Mouse (Mus musculus): ENCODE data around the gene Enah. TPM values are rescaled to one million over a fixed set of nuclear protein-coding genes. Genes with fewer than 3 reads are reported as not detected.

The Enah gene
- polyA plus RNA-seq, 1 experiment from 2014 or later: 40.4 TPM

- Histone ChIP-seq H3K36me3 (replicated peaks) (peaks cover 6% of the 10 kb centered on the region; the same call in 1 of the 2 replicates), H3K4me1 (no peaks in the 10 kb centered on the region), H3K27me3 (no peaks in the 10 kb centered on the region), H3K9ac (no peak overlapping the region), H3K4me3 (replicated peaks) (no peak overlapping the region), H3K9me3 (no peaks in the 10 kb centered on the region), H3K4me2 (no peak overlapping the region), H3K27ac (no peak overlapping the region)
- WGBS: 79% methylated on average over 2 of the region's 2 CpGs
- no peak for ATAC-seq (ENCODE audit: low FRiP score)
These were observed 82.7 kb downstream of the Enah start for GRCm38 (mm10) chr1:181937064-181937463.

- 78% methylated on average over 5 of the region's 5 CpGs for WGBS
- Histone ChIP-seq H3K27ac (no peak overlapping the region), H3K36me3 (replicated peaks) (peaks cover 18% of the 10 kb centered on the region), H3K4me3 (replicated peaks) (no peak overlapping the region), H3K9ac (no peak overlapping the region), H3K4me2 (no peak overlapping the region), H3K9me3 (no peaks in the 10 kb centered on the region), H3K27me3 (no peaks in the 10 kb centered on the region), H3K4me1 (no peaks in the 10 kb centered on the region)
- ATAC-seq (ENCODE audit: low FRiP score): no peak
These were observed 91.4 kb downstream of the Enah start for GRCm38 (mm10) chr1:181928388-181928787.

DNA sequence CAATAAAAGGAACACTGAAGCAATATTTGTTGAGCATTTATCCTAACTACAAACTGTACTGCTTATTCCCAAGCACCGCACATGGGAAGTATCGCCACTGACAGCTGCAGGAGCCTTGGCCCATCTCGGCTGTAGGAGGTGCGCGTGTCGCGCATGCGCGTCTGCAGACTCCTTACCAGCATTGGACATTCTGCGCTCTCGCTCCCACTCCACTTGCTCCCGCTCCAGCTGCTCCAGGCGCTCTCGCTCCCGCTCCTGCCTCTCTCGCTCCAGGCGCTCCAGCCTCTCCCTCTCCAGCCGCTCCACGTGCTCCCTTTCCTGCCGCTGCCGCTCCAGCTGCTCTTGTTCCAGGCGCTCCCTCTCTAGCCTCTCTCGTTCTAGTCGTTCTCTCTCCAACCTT is 96.4 kb downstream of the Enah start:
- WGBS: 83% methylated on average over 24 of the region's 24 CpGs
- 0 out of 2 replicates have a peak, but pooled peaks have one; percentile 30 for ATAC-seq (ENCODE audit: low FRiP score)

GRCm38 (mm10) chr1:181921580-181922494 is 98.0 kb downstream of the Enah start:
- no peak for ATAC-seq (ENCODE audit: low FRiP score)
- no peaks in the 10 kb centered on the region for H3K9me3 ChIP-seq
- H3K9ac ChIP-seq: no peak overlapping the region
- no peaks in the 10 kb centered on the region for H3K4me1 ChIP-seq
- no peak overlapping the region for H3K4me3 ChIP-seq (replicated peaks)
- H3K4me2 ChIP-seq: no peak overlapping the region
- H3K27ac ChIP-seq: no peak overlapping the region
- H3K27me3 ChIP-seq: no peaks in the 10 kb centered on the region
- peaks cover 26% of the 10 kb centered on the region for H3K36me3 ChIP-seq (replicated peaks)
- WGBS: 81% methylated on average over 35 of the region's 37 CpGs

More for the DNA sequence above, 96.4 kb downstream of the Enah start:
- Histone ChIP-seq H3K4me1 (no peaks in the 10 kb centered on the region), H3K27ac (no peak overlapping the region), H3K36me3 (replicated peaks) (peaks cover 21% of the 10 kb centered on the region), H3K4me3 (replicated peaks) (no peak overlapping the region), H3K9ac (no peak overlapping the region), H3K9me3 (no peaks in the 10 kb centered on the region), H3K4me2 (no peak overlapping the region), H3K27me3 (no peaks in the 10 kb centered on the region)

DNA sequence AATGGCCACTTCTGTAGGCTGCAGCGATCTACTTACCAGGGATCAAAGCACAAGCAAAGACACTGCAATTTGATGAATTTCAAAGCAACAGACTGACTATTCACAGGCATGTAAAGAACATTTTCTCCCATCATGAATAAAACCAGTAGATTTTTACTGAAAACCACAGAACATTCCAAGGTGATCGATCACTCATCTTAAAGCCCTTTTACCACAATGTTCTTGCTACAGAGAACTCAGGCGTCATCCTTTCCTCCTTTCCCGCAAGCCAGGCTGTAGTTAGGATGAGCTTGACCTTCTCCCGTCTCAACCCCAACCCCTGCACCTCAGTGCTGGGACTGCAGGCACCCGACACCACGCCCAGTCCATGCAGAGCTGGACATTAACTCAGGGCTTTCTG is 107.9 kb downstream of the Enah start:
- Histone ChIP-seq H3K27me3 (no peaks in the 10 kb centered on the region), H3K9ac (no peak overlapping the region), H3K36me3 (replicated peaks) (peaks cover 44% of the 10 kb centered on the region), H3K4me1 (no peaks in the 10 kb centered on the region), H3K9me3 (no peaks in the 10 kb centered on the region), H3K27ac (no peak overlapping the region), H3K4me2 (no peak overlapping the region), H3K4me3 (replicated peaks) (no peak overlapping the region)
- ATAC-seq (ENCODE audit: low FRiP score): no peak
- WGBS: 88% methylated on average over 7 of the region's 7 CpGs

GRCm38 (mm10) chr1:181901706-181902373 is 118.0 kb downstream of the Enah start:
- ATAC-seq (ENCODE audit: low FRiP score): no peak
- Histone ChIP-seq H3K9me3 (no peaks in the 10 kb centered on the region), H3K4me2 (no peak overlapping the region), H3K9ac (no peak overlapping the region), H3K27ac (no peak overlapping the region), H3K4me3 (replicated peaks) (no peak overlapping the region), H3K36me3 (replicated peaks) (peaks cover 32% of the 10 kb centered on the region), H3K4me1 (no peaks in the 10 kb centered on the region; the same call in 1 of the 2 replicates), H3K27me3 (no peaks in the 10 kb centered on the region)
- WGBS: 73% methylated on average over 11 of the region's 11 CpGs

DNA sequence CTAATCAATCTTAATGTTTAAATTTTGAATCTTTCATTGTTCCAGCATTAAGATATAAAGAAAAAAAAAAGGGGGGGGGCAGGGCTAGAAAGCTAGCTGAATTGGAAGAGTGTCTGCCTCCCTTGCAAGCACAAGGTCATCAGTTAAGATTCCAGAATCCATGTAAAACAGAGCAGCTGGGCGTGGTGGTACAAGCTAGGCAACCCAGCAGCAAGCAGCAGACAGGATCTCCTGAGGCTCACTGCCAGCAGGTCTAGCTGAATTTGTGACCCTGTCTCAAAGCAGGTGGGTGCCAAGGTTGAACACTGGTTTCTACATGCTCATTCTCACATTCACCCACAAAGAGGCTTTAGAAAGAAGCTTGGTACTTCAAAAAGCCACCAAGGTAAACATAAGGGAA is 118.9 kb downstream of the Enah start:
- no peak overlapping the region for H3K4me3 ChIP-seq (replicated peaks)
- WGBS: 86% methylated on average over 1 of the region's 1 CpGs
- H3K27me3 ChIP-seq: no peaks in the 10 kb centered on the region
- peaks cover 22% of the 10 kb centered on the region for H3K36me3 ChIP-seq (replicated peaks)
- H3K9ac ChIP-seq: no peak overlapping the region
- ATAC-seq (ENCODE audit: low FRiP score): no peak
- no peak overlapping the region for H3K4me2 ChIP-seq
- no peaks in the 10 kb centered on the region for H3K9me3 ChIP-seq
- no peaks in the 10 kb centered on the region; the same call in 1 of the 2 replicates for H3K4me1 ChIP-seq
- no peak overlapping the region for H3K27ac ChIP-seq

DNA sequence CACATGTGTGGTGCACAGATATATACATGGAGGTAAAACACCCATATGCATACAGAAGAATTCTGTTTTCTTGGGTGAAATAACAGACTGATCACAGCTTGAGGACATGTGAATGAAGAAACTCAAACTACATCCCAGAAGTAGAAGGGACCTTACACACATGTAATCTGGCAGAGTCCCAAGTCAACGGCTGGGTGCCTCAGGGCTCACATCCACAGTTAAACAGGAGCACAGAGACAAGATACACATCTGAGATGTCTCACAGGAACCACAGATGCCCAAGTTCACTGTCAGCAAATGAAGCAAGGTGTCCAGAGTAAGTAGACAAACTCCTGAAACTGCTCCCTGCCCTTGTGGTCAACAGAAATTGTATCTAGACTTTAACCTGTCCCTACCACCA is 120.8 kb downstream of the Enah start:
- 76% methylated on average over 1 of the region's 1 CpGs for WGBS

GRCm38 (mm10) chr1:181896991-181897390 is 122.8 kb downstream of the Enah start:
- no peaks in the 10 kb centered on the region; the same call in none of the 2 replicates for H3K4me1 ChIP-seq
- no peak overlapping the region for H3K27ac ChIP-seq
- no peaks in the 10 kb centered on the region for H3K36me3 ChIP-seq (replicated peaks)
- no peak overlapping the region for H3K4me2 ChIP-seq
- no peak for ATAC-seq (ENCODE audit: low FRiP score)
- WGBS: 94% methylated on average over 10 of the region's 10 CpGs
- H3K9me3 ChIP-seq: no peaks in the 10 kb centered on the region
- no peak overlapping the region for H3K9ac ChIP-seq
- no peak overlapping the region for H3K4me3 ChIP-seq (replicated peaks)
- no peaks in the 10 kb centered on the region for H3K27me3 ChIP-seq

More for the DNA sequence above, 120.8 kb downstream of the Enah start:
- Histone ChIP-seq H3K4me2 (no peak overlapping the region), H3K27ac (no peak overlapping the region), H3K4me3 (replicated peaks) (no peak overlapping the region), H3K4me1 (no peaks in the 10 kb centered on the region; the same call in none of the 2 replicates), H3K27me3 (no peaks in the 10 kb centered on the region), H3K36me3 (replicated peaks) (peaks cover 9% of the 10 kb centered on the region; the same call in 1 of the 2 replicates), H3K9me3 (no peaks in the 10 kb centered on the region), H3K9ac (no peak overlapping the region)
- no peak for ATAC-seq (ENCODE audit: low FRiP score)

DNA sequence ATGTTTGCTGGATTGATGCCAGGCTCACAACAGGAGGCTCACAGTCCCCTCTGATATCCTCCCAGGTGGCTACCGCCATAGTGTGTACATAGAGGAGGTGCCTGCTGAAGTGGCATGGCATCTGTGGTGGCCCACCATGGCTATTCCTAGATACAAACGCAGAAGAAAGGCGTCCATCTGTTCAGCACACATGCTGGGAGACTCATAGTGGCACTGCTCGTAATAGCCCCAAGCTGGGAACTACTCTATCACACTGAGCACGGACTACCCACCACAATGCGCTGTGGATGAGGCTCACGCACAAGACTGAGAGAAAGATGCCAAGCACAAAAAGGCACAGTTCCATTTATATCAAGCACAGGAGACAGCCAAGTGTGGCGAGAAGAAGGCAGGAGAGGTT is 126.1 kb downstream of the Enah start:
- no peaks in the 10 kb centered on the region for H3K9me3 ChIP-seq

DNA sequence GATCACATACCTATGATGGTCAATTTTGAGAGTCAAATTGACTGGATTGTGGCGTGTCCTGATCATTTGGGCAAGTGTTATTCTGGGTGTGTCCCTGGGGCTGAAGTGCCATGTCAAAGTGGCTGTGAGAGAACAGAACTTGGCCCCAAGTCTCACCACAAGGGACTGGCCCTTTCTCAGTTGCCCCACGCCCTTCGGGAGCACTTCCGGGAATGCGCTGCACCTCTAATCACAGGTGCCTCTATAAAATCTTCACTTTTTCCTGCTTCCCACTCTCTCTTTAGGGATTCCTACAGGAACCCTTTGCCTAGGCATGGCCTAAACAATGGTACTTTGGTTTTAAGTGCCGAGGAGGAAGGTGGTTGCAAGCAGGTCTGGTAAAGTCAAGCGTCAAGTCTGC is 130.1 kb downstream of the Enah start:
- Histone ChIP-seq H3K4me2 (no peak overlapping the region), H3K4me3 (replicated peaks) (no peak overlapping the region), H3K27ac (no peak overlapping the region), H3K4me1 (peaks cover 4% of the 10 kb centered on the region), H3K9me3 (no peaks in the 10 kb centered on the region), H3K36me3 (replicated peaks) (no peaks in the 10 kb centered on the region), H3K9ac (no peak overlapping the region), H3K27me3 (no peaks in the 10 kb centered on the region)
- no peak for ATAC-seq (ENCODE audit: low FRiP score)
- 88% methylated on average over 7 of the region's 7 CpGs for WGBS

More for the DNA sequence above, 126.1 kb downstream of the Enah start:
- Histone ChIP-seq H3K4me1 (peaks cover 4% of the 10 kb centered on the region), H3K9ac (no peak overlapping the region), H3K27me3 (no peaks in the 10 kb centered on the region), H3K4me2 (no peak overlapping the region), H3K36me3 (replicated peaks) (no peaks in the 10 kb centered on the region), H3K4me3 (replicated peaks) (no peak overlapping the region), H3K27ac (peak overlapping the region; percentile 36)
- WGBS: 67% methylated on average over 8 of the region's 8 CpGs
- peak; percentile 33; the same call in 1 of the 2 replicates for ATAC-seq (ENCODE audit: low FRiP score)

GRCm38 (mm10) chr1:181888801-181889200 is 131.0 kb downstream of the Enah start:
- Histone ChIP-seq H3K36me3 (replicated peaks) (no peaks in the 10 kb centered on the region), H3K9me3 (no peaks in the 10 kb centered on the region), H3K9ac (no peak overlapping the region), H3K27ac (no peak overlapping the region), H3K27me3 (no peaks in the 10 kb centered on the region), H3K4me1 (peaks cover 4% of the 10 kb centered on the region), H3K4me3 (replicated peaks) (no peak overlapping the region), H3K4me2 (no peak overlapping the region)
- 8% methylated on average over 11 of the region's 11 CpGs for WGBS
- ATAC-seq (ENCODE audit: low FRiP score): peak; percentile 83

Data from forebrain, embryonic 12.5 days (tissue).